Mouse (Mus musculus): ENCODE measurements at regions not wholly inside any gene's neighbourhood (a gene's known extent, or its start where the extent isn't known, plus 50 kb on each side); places are given as distances from the start of the nearest gene placed in this dataset.
A peak's percentile ranks its signal among the peaks of the same experiment; 100 is the strongest.

DNA sequence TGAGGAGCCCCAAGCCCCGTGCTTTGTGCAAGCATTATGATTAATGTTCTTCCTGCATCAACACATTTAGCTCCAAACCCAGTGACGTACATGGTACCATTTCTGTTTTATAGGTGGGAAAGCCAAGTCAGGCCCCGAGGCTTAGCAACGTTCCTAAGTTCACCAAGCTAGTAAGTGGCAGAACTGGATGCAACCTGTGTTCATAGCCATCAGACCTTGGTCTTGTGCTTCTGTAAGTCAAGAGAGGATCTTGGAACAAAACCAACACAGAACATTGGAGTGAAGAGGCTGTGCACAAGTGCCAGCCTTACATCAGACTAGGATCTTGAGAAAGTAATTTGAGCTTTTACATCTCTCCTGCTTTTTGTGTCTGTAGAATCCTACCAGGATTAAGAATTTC lies 71.3 kb downstream of the Cdc7 start:
- intact Hi-C loops (cut with DNase I), result no loop called here
- DNase-seq (ENCODE audit: low spot score), result no peak

DNA sequence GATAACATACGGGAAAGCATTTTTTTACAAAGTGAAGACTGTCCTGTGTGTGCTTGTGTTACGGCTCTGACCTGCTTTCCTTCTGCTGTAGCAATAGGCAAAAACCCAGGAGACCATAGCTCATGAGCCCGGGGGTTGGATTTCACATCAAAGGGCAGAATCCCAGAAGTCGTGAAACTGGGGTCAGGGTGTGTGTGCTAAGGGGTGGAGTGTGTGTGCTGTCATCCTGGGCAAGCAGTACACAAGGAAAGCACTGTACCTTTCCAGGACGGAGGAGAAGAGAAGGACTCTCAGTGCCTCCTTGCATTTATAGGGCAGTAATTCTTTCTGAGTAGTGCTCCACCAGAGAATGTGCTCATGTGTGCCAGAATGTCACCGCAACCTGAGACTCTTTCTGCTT lies 71.7 kb downstream of the Cdc7 start:
- intact Hi-C loops (cut with DNase I), result no loop called here
- DNase-seq (ENCODE audit: low spot score), result no peak

DNA sequence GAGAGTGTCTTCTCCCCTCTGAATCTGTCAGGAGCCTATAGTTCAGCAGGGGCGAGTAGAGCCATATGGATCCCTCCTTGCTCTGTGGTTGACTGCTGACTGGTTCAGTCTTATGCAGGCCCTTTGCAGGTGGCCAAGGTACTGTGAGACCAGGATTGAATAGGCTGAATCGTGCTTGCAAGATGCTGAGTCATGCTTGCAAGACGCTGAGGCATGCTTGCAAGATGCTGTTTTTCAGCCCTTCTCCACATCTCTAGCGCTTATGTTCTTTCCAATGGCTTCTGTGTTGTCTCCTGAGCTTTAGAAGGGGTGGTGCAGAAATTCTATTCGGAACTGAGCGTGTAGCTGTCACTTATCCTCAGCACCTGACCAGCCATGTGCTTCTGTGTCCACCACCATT lies 72.4 kb downstream of the Cdc7 start:
- intact Hi-C loops (cut with DNase I), result no loop called here

DNA sequence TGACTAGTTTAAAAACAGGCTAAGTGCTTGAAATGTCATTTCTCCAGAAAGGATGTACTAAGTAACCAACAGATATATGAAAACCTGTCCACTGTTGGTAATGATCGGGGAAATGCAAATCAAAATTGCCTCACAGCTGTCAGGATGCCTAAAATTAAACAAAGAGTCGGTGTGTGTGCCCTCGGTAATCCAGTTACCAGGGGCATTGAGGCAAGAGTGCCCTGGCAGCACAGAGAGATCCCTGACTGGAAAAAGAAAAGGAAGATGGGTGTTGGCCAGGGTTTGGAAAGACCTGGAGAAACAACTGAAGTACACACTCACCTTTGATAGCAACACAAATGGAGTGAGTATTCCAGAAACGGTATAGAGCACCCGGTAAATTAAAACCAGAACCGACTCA lies 73.0 kb downstream of the Cdc7 start:
- no peak for DNase-seq (ENCODE audit: low spot score)
- intact Hi-C loops (cut with DNase I), result no loop called here

More for the DNA sequence above, 72.4 kb downstream of the Cdc7 start:
- no peak for DNase-seq (ENCODE audit: low spot score)

DNA sequence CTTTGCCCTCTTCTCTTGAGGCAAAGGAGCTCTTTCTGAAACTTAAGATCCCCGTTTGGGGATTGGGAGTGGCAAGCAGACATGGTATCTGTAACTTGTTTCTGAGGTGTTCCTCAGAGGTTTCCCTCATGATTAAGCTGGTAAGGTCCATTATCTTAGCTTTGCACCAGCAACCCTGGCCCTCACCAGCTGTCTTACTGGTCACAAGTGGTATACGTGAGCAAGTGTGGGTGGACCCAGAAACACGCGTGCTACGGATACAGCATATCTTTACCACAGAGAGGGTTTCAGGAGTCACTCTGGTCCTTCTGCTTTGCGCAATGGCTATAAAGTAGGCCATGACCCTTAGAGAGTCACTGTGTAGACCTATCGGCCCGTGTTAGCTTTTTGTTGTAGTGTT lies 75.2 kb downstream of the Cdc7 start:
- intact Hi-C loops (cut with DNase I), result no loop called here

DNA sequence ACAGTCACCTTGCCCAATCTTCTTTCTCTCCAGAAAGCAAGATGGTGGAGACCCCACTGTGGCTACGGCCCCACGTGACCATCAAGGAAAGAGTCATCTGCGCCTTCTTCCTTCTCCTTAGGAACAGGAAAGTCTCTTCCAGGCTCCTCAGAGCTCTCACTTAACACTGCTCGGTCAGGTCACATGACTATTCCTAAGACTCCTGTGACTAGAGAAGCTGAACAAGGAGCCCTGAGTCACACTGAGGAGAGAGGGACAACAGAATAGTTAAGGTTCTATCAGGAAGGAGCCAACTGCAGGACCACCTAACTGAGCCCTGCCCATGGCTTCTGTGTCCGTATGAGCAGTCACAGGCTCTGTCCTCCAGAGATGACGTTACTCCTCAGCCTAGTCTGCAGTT lies 75.8 kb downstream of the Cdc7 start:
- intact Hi-C loops (cut with DNase I), result no loop called here
- DNase-seq (ENCODE audit: low spot score), result no peak

More for the DNA sequence above, 75.2 kb downstream of the Cdc7 start:
- DNase-seq (ENCODE audit: low spot score), result no peak

DNA sequence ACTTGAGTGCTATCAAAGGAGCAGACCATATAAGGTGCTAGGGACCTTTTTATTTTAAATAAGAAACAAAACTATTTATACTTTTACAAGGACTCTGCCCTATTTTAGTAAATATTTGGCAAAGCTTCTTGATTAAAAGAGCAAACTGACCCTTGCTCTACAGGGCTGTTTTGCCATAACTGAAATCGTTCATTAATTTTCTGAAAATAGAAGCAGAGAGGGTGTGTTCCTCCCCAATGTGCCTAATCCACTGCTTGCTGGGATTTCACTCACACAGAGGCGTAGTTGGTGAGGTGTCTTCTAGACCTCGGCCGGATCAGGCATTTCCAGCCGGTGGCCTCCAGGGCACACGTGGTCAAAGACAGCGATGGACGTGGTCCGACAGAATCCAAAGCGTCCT lies 76.4 kb downstream of the Cdc7 start:
- DNase-seq (ENCODE audit: low spot score), result no peak
- intact Hi-C loops (cut with DNase I), result no loop called here

DNA sequence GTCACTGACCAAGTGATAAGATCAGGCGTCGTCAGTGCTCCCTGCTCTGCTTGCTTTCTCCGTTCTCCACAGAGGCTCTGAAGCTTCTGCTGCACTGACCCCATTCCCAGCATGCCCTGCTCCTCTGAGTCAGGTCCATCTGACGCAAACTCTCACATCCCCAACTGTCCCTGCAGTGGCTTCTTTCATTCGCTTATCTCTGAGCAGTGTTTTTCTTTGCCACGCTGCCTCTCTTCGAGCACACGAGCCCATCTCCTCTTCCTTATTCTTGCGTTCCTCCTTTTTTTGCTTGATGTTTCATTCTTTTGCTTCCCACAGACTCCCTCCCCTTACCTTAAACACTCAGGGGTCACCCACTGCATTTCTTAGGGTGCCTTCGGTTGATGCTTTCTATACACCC lies 81.0 kb downstream of the Cdc7 start:
- intact Hi-C loops (cut with DNase I), result no loop called here

DNA sequence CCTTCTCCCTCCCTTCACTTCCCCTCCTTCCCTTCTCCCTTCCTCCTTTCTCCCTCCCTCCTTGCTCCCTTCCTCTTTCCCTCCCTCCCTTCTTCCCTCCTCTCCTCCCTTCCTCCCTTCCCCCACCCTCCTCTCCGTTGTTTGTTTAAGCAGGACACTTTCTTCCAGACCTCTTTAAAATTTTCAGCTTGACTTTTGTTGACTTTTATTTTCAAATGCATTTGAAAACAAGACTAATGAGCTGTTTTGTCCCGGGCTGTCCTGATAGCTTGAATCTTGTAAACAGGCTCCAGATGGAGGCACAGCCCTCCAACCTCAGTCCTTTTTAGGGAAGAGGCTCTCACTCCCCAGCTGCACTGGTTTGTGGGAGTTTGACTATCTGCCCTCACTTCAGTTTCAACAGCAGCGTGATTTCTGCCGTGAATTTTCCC lies 82.4 kb downstream of the Cdc7 start:
- intact Hi-C loops (cut with DNase I), result no loop called here

More for the DNA sequence above, 81.0 kb downstream of the Cdc7 start:
- DNase-seq (ENCODE audit: low spot score), result no peak

DNA sequence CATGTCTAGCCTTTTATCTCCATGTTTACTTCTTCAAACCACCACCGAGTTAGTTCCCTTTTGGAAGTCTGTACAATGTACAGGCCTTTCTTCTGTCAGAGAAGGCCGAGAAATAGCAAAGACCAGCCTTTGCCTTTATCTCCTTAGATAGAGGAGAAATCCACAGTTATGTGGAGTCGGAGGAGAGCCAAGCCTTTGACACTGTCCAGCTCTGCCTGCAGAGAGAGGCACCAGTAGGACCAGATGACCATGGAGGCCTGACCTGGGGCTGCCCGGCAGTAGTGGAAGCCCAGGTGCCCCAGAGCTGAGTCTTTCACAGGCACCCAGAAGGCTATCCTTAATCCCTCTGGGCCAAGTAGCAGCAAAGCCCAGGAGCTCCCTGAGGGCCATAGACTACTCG lies 84.5 kb downstream of the Cdc7 start:
- intact Hi-C loops (cut with DNase I), result no loop called here

More for the DNA sequence above, 82.4 kb downstream of the Cdc7 start:
- DNase-seq (ENCODE audit: low spot score), result peak; percentile 24

DNA sequence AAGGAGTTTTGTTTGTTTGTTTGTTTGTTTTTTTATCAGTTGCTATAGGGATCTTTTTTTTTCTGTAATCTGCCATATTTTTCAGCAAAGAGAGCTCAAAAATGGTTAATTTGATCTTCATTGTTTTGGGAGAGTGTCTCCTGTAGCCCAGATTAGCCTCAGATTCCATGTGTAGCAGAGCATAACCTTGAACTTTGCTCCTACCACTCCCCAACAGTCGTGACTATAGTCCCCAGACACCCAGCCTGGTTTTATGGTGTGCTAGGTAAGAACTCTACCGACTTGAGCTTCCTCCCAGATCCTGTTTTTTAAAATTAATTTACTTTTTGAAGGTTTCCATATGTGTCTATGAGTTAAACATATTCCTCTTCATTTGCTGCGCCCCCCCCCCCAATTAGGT lies 86.0 kb downstream of the Cdc7 start:
- intact Hi-C loops (cut with DNase I), result no loop called here
- no peak for DNase-seq (ENCODE audit: low spot score)

More for the DNA sequence above, 84.5 kb downstream of the Cdc7 start:
- DNase-seq (ENCODE audit: low spot score), result no peak

DNA sequence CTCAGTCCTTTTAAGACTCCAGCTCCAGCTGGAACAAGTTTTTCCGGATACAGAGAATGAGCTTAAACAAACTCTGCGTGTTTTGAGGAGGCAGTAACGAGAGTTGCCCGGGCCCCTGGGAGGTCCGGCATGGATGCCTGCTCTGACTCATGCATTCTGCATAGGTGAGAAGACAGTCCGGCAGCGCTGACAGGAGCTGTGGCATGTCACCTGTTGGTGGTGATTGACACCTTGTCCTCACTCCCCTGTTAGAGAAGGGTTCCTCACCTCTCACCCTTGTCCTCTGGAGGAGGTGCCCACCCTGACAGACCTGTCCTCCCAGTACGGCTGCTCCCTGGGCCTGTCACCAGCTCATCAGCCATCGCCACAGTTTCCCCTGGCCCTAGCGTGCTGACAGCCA lies 87.7 kb downstream of the Cdc7 start:
- no peak for DNase-seq (ENCODE audit: low spot score)
- intact Hi-C loops (cut with DNase I), result no loop called here

DNA sequence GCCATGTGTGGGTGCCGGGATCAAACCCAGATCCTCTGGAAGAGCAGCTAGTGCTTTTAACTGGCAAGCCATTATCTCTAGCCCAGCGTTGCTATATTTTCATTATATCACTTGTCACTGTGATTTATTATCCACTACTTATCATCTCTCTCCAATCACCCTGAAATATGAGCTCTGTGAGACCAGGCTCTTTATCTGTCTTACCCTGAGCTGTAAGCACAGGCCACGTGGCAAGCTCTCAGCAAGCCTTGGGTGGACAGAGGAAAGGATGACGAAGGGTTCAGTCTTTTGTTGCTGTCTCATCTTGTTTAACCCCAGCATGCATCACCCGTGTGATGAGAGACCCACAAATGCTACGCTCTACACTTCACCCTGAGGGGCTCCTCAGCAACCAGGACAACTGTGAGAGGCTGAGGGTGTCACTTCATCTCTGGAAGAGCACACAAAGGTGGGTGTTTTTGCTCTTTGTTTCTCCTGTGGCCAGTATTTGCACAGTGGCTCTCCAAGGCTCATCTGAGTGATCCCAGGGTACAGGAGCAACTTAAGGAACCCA lies 90.9 kb downstream of the Cdc7 start:
- DNase-seq (ENCODE audit: low spot score), result no peak
- intact Hi-C loops (cut with DNase I), result no loop called here

DNA sequence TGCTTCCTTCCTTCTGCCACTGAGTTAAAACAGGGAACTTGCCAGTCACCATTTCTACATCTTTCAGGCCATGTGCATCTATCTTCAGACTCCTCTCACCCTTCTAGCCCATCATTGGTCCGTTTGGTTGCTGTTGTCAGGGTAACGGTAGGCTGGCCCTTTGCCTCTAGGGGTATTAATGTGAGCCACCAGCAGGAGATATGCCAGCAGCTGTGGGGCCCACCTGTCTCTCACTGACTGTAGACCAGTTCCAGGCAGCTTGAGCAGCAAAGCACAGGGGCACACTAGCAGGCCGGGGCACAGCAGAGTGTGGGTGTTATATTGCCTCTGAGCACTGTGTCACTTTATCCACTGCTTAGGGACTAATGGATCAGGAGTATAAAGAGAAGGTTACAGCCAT lies 91.3 kb downstream of the Cdc7 start:
- intact Hi-C loops (cut with DNase I), result no loop called here
- no peak for DNase-seq (ENCODE audit: low spot score)
